Mouse (Mus musculus): ENCODE measurements around the gene Cbx4. TPM values are rescaled to one million over a fixed set of nuclear protein-coding genes. Genes with fewer than 3 reads are reported as not detected.

The Cbx4 gene
- total RNA-seq, 2 experiments from 2014 or later: 30.5 to 34.9 TPM

- peak; percentile 65 for DNase-seq
Observed at GRCm38 (mm10) chr11:119084446-119085278, 1.4 kb downstream of the Cbx4 start.

GRCm38 (mm10) chr11:119083724-119084445 lies 2.1 kb downstream of the Cbx4 start:
- peak; percentile 67 for DNase-seq

DNA sequence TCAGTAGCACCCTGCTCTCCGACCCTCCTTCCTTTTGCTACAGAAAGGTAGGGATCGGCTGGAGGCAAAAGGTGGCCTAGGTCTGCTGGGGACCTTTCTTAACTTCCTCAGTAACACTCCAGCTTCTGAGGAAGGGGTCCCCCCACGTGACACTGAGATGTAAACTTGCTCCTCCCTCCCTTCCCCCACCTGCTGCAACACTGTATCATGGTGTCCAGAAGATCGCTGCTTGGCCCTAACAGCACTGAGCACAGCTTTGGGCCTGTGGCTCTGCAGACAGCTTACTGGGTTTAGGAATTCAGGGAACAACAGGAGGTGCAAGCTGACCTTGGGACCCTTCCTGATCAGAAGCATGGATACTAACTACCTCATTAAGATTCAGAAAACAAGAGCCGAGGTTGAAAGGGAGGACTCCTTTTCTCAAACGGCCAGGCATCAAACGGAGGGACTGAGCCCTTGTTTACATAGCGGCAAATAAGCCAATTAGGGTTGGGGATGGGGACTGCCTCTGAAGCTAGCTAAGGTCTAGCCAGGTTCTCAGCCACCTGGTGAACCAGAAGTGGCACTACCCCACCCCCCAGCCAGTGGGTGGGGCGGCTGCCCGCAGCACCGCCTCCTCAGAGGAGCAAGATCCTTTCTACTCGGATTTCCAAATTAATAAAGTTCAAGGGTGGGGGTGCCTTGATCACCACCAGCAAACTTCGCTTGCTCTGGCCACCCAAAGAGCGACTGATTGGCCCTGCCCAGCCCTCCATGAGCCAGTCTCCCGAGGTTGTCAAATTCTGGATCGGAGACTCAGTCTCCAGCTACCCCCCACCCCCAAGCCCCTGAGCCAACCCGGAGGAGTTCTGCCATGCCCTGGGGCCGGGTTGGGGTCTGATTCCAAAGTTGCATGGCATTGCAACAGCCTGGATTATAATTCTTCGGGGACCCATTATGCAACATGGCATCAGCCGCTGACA lies 3.1 kb downstream of the Cbx4 start:
- DNase-seq: no peak

GRCm38 (mm10) chr11:119081839-119082637 lies 4.0 kb downstream of the Cbx4 start:
- DNase-seq: peak; percentile 69

- DNase-seq: no peak
Observed at GRCm38 (mm10) chr11:119081148-119081838, 4.7 kb downstream of the Cbx4 start.

DNA sequence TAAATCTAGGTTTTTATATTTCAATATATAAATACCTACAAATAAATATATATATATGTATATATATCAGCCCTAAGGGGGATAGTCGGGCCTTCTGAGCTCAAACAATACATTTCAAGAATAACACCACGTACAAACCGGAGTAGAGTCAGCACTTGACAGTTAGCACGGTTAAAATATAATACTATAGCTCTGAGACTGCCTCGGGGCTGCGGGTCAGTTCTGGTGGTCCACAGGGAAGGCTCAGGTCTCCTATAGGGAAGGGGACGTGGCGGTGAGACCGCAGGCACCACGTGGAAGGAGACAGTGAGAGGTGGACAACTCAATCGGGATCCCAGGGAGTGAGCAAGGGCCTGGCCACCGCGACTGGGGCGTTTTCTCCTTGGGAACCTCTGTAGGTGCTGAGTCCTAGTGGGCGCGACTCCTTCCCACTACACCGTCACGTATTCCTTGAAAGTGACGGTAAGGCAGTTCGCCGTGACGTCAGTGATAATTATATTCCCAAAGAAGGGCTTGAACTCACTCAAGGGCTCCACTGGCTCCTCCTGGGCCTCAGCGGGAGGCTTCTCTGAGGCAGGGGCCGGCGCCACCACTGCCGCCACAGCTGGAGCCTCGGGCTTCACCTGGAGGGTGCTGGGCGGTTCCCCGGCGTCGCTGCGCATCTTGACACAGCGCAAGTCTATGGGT lies 5.4 kb downstream of the Cbx4 start:
- DNase-seq: no peak

GRCm38 (mm10) chr11:119079445-119079837 lies 6.6 kb downstream of the Cbx4 start:
- no peak for DNase-seq

DNA sequence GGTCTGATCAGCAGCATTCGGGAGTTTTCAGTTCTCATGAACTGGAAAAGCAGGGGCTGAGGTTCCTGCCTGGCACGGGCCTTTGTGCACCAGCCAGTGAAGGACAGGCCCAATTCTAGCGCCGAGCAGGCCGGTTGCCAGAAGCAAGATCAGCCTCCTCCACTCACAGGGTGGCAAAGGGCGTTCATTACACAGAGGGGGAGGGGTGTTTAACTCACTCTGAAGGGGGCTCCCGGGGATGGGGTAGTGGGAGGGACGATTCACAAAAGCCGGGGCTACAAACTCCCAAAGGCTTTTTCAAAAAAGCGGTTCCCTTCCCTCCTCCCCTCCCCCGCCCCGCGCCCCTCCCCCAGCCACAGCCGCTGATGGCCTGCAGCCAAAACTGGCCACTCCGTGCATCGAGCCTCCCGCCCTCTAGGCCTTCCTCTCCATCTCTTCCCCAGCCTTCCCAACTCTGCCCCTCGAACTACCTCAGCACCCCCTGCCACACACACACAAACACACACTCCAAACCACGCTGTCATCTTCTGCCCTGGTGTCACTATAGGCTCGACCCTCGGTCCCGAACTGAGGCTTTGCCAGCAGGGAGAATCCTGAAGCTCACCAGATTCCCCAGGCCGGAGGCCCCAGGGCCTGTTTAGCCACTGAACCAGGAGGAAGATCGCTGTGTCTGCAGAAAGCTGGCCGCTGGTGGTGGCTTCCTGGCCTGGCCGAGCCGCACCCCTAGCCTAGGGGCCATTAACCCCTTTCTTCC lies 7.2 kb downstream of the Cbx4 start:
- peak; percentile 80 for DNase-seq

GRCm38 (mm10) chr11:119077755-119078154 lies 8.3 kb downstream of the Cbx4 start:
- DNase-seq: no peak

GRCm38 (mm10) chr11:119075805-119076204 lies 10.2 kb downstream of the Cbx4 start:
- DNase-seq: no peak

DNA sequence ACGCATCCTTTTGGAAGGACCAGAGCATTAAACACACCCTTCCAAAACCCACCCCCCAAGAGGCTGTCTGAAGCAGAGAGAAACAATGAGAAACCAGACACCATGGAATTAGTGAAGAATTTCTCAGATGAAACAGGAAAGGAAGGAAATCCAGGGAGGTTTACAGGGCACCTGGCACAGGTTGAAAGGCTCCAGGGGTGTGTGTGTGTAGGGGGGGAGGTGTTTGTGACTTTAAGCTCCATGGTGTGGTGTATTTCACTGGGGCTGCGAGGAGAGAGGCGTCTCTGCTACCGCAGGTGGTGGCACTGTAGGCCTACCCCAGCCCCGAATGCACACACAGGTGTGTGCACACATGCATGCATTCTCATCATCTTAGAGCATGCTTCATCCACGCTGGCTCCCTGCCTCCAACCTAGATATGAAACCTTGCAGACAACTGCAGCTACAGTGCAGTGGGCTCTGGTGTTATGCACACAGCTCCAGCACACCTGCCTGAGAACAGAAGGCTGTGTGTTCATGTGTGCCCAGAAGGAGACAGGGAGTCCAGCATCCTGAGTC lies 12.1 kb downstream of the Cbx4 start:
- DNase-seq: no peak

DNA sequence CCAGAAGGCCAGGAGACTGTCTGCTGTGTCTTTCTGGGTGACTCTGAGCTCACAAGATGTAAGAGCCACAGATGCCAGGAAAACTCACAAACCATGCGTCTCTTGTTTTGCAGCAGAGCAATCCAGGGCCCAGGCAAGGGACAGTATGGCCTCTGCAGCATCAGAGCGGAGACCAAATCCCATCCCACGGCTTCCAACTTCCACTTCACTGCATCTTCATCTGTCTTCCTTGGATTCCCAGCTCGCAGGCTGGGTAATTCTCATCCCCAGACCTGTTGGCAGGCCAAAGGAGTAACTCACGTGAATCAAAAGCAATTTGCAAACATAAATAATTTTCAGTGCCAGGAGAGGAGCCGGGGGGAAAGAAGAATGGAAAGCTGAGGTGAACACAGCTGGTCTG lies 13.0 kb downstream of the Cbx4 start:
- DNase-seq: no peak

GRCm38 (mm10) chr11:119072239-119072638 lies 13.8 kb downstream of the Cbx4 start:
- no peak for DNase-seq

GRCm38 (mm10) chr11:119066841-119067240 lies 19.2 kb downstream of the Cbx4 start:
- no peak for DNase-seq

DNA sequence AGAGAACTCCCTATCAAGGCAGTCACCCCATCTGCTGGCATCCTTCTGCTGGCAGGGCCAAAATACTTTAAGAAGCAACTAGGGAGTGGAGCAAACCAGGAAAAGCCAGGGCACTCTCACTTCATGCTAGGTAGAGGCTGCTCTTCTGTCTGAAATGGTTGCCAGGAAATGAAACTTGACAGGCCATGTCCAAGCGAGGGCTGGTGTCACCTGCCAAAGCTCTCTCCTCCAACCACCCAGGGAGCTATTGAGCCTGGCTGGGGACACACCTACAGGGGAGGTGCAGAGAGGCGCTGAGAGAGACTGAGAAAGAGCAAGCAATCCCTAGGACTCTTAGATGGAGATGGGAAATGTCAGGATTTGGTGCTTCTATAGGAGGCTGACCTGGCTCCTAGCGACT lies 26.8 kb downstream of the Cbx4 start:
- no peak for DNase-seq

DNA sequence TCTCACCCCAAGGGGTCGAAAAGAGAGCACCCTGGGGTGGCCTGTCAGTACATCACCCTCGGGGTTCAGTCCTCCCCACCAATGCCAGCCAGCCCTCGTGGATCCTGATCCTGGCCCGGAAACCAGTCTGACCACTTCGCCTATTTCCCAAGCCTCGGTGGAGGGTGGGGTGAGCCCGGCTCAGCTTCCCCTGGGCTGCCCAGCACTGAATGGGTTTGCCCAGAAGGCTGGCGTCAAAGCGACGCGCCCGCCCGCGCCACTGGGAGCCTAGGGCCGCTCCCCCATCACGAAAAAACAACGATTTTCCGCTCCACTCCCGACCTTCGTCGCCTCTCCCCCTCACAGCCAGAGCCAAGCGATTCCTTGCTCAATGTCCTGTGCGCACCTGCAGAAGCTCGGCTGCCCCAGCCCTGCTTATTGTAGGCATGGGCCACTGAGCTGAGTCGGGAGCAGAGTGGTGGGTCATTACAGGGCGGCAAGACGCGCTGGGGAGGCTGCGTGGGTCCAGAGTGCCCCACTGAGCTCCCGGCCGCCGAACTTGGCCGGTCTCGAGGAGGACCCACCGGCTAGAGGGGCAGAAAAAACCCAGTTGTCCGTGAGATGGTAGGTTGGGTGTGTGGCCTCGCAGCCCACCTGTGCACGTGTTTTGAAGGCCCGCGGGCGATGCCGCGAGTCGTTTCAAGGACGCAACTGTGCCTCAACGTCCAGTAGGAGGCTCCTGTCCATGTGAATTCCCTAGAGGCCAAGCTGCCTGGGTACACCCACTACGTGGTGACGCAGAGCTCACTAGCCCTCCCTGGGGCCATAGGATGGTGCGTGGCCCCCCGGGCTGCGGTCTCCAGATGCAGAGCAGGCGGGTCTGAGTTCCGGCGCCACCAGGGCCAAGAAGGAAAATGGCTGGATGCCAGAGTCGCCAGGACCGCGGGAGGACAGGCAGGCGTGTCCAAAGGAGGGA lies 27.7 kb downstream of the Cbx4 start:
- no peak for DNase-seq

- no peak for DNase-seq
Observed at GRCm38 (mm10) chr11:119057291-119057690, 28.7 kb downstream of the Cbx4 start.

All from heart, postnatal 4 days (tissue).